Mouse (Mus musculus) MEL (cell line): Measurements from ENCODE around the gene Capn12. TPM values are rescaled to one million over a fixed set of nuclear protein-coding genes. Genes with fewer than 3 reads are reported as not detected.

Source experiments
- DNase-seq: peaks from one replicate; pipeline ENCODE4 v3.0.0; 2011; ENCODE audit warnings: low read depth, low spot score
- H3K27ac ChIP-seq: 2 replicates; pipeline ENCODE4 v1.5.1; 2012; ENCODE audit warnings: low read depth, mild to moderate bottlenecking, control low read depth, low read length, moderate library complexity; ENCODE audit not compliant: control insufficient read depth
- H3K27me3 ChIP-seq, 2 experiments: fragments of 150-350 bp in 1 of 2; sonication (generic) in 1 of 2; 2 replicates each; pipeline ENCODE4 v1.6.1; 2012; ENCODE audit warnings: low read length in 2 of 2, mild to moderate bottlenecking in 2 of 2, improper control_type of control experiment in 1 of 2, moderate library complexity in 1 of 2; ENCODE audit not compliant: insufficient read depth in 2 of 2, control insufficient read depth in 1 of 2
- H3K36me3 ChIP-seq, 2 experiments: 2 replicates each; pipeline ENCODE4 v1.6.1; 2012 to 2014; ENCODE audit warnings: low read length in 2 of 2, improper control_type of control experiment in 1 of 2, inconsistent platforms in 1 of 2, mild to moderate bottlenecking in 1 of 2; ENCODE audit not compliant: insufficient read depth in 2 of 2, control insufficient read depth in 1 of 2
- H3K4me1 ChIP-seq, 2 experiments: fragments of 150-350 bp in 1 of 2; sonication (generic) in 1 of 2; 2 replicates each; pipeline ENCODE4 v1.6.1; 2012; ENCODE audit warnings: low read length in 2 of 2, improper control_type of control experiment in 1 of 2, mild to moderate bottlenecking in 1 of 2; ENCODE audit not compliant: insufficient read depth in 2 of 2, control insufficient read depth in 1 of 2
- H3K4me3 ChIP-seq, 2 experiments: fragments of 150-350 bp in 1 of 2; sonication (generic) in 1 of 2; 2 replicates each; pipeline ENCODE4 v1.5.1; 2012; ENCODE audit warnings: low read depth in 2 of 2, low read length in 2 of 2, mild to moderate bottlenecking in 2 of 2, moderate library complexity in 2 of 2, control low read depth in 1 of 2, improper control_type of control experiment in 1 of 2; ENCODE audit not compliant: control insufficient read depth in 1 of 2, insufficient read depth in 1 of 2
- H3K79me2 ChIP-seq: 2 replicates; pipeline ENCODE4 v1.6.1; 2012; ENCODE audit warnings: mild to moderate bottlenecking, low read length, moderate library complexity; ENCODE audit not compliant: control insufficient read depth, poor library complexity, insufficient read depth
- H3K9ac ChIP-seq: 2 replicates; pipeline ENCODE4 v1.6.1; 2012; ENCODE audit warnings: low read depth, mild to moderate bottlenecking, control low read depth, low read length, moderate library complexity; ENCODE audit not compliant: control insufficient read depth, poor library complexity, severe bottlenecking
- H3K9me3 ChIP-seq: fragments of 150-350 bp; sonication (generic); replicated peaks from 2 replicates; pipeline ENCODE4 v1.6.1; 2012; ENCODE audit warnings: mild to moderate bottlenecking, low read length, improper control_type of control experiment, moderate library complexity; ENCODE audit not compliant: insufficient read depth
- BHLHE40 ChIP-seq: IDR thresholded peaks from 2 replicates; pipeline ENCODE4 v1.6.1; 2012; ENCODE audit warnings: low read depth, mild to moderate bottlenecking, inconsistent platforms, low read length, improper control_type of control experiment, borderline replicate concordance
- CHD1 ChIP-seq: IDR thresholded peaks from 2 replicates; pipeline ENCODE4 v1.6.1; 2012; ENCODE audit warnings: low read depth, mild to moderate bottlenecking, inconsistent platforms, low read length, improper control_type of control experiment
- CHD2 ChIP-seq: IDR thresholded peaks from 2 replicates; pipeline ENCODE4 v1.6.1; 2011; ENCODE audit warnings: low read length, improper control_type of control experiment
- E2F4 ChIP-seq: IDR thresholded peaks from 2 replicates; pipeline ENCODE4 v1.6.1; 2011; ENCODE audit warnings: low read depth, low read length, improper control_type of control experiment, borderline replicate concordance
- EP300 ChIP-seq, 2 experiments: IDR thresholded peaks; 2 replicates each; pipeline ENCODE4 v1.6.1; 2011; ENCODE audit warnings: improper control_type of control experiment in 2 of 2, low read length in 2 of 2, low read depth in 1 of 2, mild to moderate bottlenecking in 1 of 2
- GATA1 ChIP-seq: IDR thresholded peaks from 2 replicates; pipeline ENCODE4 v1.6.1; 2011; ENCODE audit warnings: low read depth, low read length, improper control_type of control experiment
- HCFC1 ChIP-seq: IDR thresholded peaks from 2 replicates; pipeline ENCODE4 v1.6.1; 2012; ENCODE audit warnings: low read depth, mild to moderate bottlenecking, inconsistent platforms, low read length, improper control_type of control experiment, moderate library complexity
- MAZ ChIP-seq: IDR thresholded peaks from 2 replicates; pipeline ENCODE4 v1.6.1; 2012; ENCODE audit warnings: low read depth, mild to moderate bottlenecking, inconsistent platforms, low read length, improper control_type of control experiment
- MEF2A ChIP-seq: IDR thresholded peaks from 2 replicates; pipeline ENCODE4 v1.6.1; 2014; ENCODE audit warnings: low read depth, mild to moderate bottlenecking, inconsistent platforms, low read length, improper control_type of control experiment; ENCODE audit not compliant: poor library complexity, insufficient replicate concordance, severe bottlenecking; ENCODE audit errors: extremely low read depth
- MXI1 ChIP-seq: IDR thresholded peaks from 2 replicates; pipeline ENCODE4 v1.6.1; 2011; ENCODE audit warnings: mild to moderate bottlenecking, low read depth, low read length, improper control_type of control experiment
- MYB ChIP-seq: IDR thresholded peaks from 2 replicates; pipeline ENCODE4 v1.6.1; 2011; ENCODE audit warnings: mild to moderate bottlenecking, low read depth, low read length, improper control_type of control experiment
- NELFE ChIP-seq: IDR thresholded peaks from 2 replicates; pipeline ENCODE4 v1.6.1; 2011; ENCODE audit warnings: low read depth, low read length, improper control_type of control experiment
- NRF1 ChIP-seq: IDR thresholded peaks from 2 replicates; pipeline ENCODE4 v1.6.1; 2014; ENCODE audit warnings: low read depth, mild to moderate bottlenecking, inconsistent platforms, low read length, improper control_type of control experiment, moderate library complexity; ENCODE audit not compliant: poor library complexity, insufficient read depth, severe bottlenecking
- POLR2A ChIP-seq, 2 experiments: IDR thresholded peaks; 2 replicates each; pipeline ENCODE4 v1.6.1; 2011 to 2012; ENCODE audit warnings: low read length in 2 of 2, mild to moderate bottlenecking in 2 of 2, control low read depth in 1 of 2, improper control_type of control experiment in 1 of 2, low read depth in 1 of 2, moderate library complexity in 1 of 2; ENCODE audit not compliant: control insufficient read depth in 1 of 2, insufficient read depth in 1 of 2, poor library complexity in 1 of 2
- POLR2AphosphoS5 ChIP-seq: IDR thresholded peaks from 2 replicates; pipeline ENCODE4 v1.6.1; 2012; ENCODE audit warnings: low read depth, borderline replicate concordance, mild to moderate bottlenecking, inconsistent platforms, low read length, moderate library complexity, mixed read lengths
- RAD21 ChIP-seq: IDR thresholded peaks from 2 replicates; pipeline ENCODE4 v1.6.1; 2011; ENCODE audit warnings: mild to moderate bottlenecking, low read depth, low read length, improper control_type of control experiment
- SIN3A ChIP-seq: IDR thresholded peaks from 2 replicates; pipeline ENCODE4 v1.6.1; 2012; ENCODE audit warnings: low read length, improper control_type of control experiment, inconsistent platforms
- TAL1 ChIP-seq: IDR thresholded peaks from 2 replicates; pipeline ENCODE4 v1.6.1; 2012; ENCODE audit warnings: mild to moderate bottlenecking, inconsistent platforms, low read length, moderate library complexity, mixed read lengths
- TCF12 ChIP-seq: IDR thresholded peaks from 2 replicates; pipeline ENCODE4 v1.6.1; 2014; ENCODE audit warnings: low read depth, mild to moderate bottlenecking, inconsistent platforms, low read length, improper control_type of control experiment, moderate library complexity
- UBTF ChIP-seq: IDR thresholded peaks from 2 replicates; pipeline ENCODE4 v1.6.1; 2012; ENCODE audit warnings: low read depth, mild to moderate bottlenecking, inconsistent platforms, low read length, improper control_type of control experiment, moderate library complexity, borderline replicate concordance; ENCODE audit not compliant: insufficient read depth
- USF1 ChIP-seq: IDR thresholded peaks from 2 replicates; pipeline ENCODE4 v1.6.1; 2014; ENCODE audit warnings: low read depth, mild to moderate bottlenecking, inconsistent platforms, low read length, improper control_type of control experiment, moderate library complexity
- ZC3H11A ChIP-seq: IDR thresholded peaks from 2 replicates; pipeline ENCODE4 v1.6.1; 2012; ENCODE audit warnings: low read depth, mild to moderate bottlenecking, inconsistent platforms, low read length, improper control_type of control experiment
- ZMIZ1 ChIP-seq: IDR thresholded peaks from 2 replicates; pipeline ENCODE4 v1.6.1; 2012; ENCODE audit warnings: low read depth, mild to moderate bottlenecking, inconsistent platforms, low read length, improper control_type of control experiment, moderate library complexity
- ZNF384 ChIP-seq: IDR thresholded peaks from 2 replicates; pipeline ENCODE4 v1.6.1; 2012; ENCODE audit warnings: low read depth, mild to moderate bottlenecking, inconsistent platforms, low read length, improper control_type of control experiment
- polyA plus RNA-seq, 2 experiments: library from polyadenylated mRNA; stranded (reverse) in 1 of 2; unstranded in 1 of 2; fragments of >175 nt in 1 of 2; fragments of >200 nt in 1 of 2; gene quantifications; 2 replicates each; pipeline versions ENCODE4 v1.2.1 to v1.2.4; 2012; ENCODE audit warnings: low replicate concordance in 2 of 2, low read depth in 1 of 2; ENCODE audit not compliant: insufficient read length in 2 of 2, insufficient read depth in 1 of 2, missing spikeins in 1 of 2
- total RNA-seq: library from RNA; depleted of rRNA; stranded (reverse); fragments of 300-350 nt; gene quantifications from 2 replicates; pipeline ENCODE4 v1.2.3, GENCODE M21; 2012

Capn12 gene
- total and polyA plus RNA-seq, 3 experiments, result 0.19 TPM; not detected in 2

GRCm38 (mm10) chr7:28907195-28907594, 26.0 kb downstream of the Capn12 start (continued):
- TF ChIP-seq POLR2AphosphoS5, result no peak
- TF ChIP-seq NELFE, result no peak
- TF ChIP-seq MXI1, result no peak
- no peak for TF ChIP-seq CHD1

DNA sequence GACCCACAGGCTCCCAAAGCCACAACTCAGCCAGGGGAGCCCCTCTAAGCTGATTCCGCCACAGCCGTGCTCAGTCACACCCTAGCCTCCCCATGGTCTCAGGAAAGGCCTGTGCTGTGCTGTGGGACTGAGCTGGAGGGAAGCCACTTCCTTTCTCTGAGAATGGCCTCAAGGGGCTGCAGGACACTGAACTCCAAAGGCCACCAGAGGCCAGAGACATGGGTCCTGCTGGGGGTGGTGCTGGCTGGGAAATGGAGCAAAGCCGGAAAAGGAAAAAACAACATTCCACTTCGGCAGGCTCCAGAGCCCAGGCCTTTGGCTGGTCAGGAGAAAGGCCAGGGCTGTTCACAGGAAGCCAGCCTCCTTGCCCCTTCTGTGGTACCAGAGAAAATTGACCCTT, 30.4 kb downstream of the Capn12 start:
- H3K4me3 ChIP-seq, result no peak overlapping the region
- peaks cover 0 to 6% of the 10 kb centered on the region in 2 experiments; a peak in 3 of 4 replicates for H3K4me1 ChIP-seq
- DNase-seq, result no peak
- peaks cover 2 to 20% of the 10 kb centered on the region in 2 experiments; a peak in 3 of 4 replicates for H3K36me3 ChIP-seq
- H3K27ac ChIP-seq, result no peak overlapping the region
- H3K27me3 ChIP-seq, result no peaks in the 10 kb centered on the region
- no peaks in the 10 kb centered on the region for H3K79me2 ChIP-seq
- H3K9me3 ChIP-seq, result no peaks in the 10 kb centered on the region
- no peak overlapping the region for H3K9ac ChIP-seq
- TF ChIP-seq ZC3H11A (no peak), BHLHE40 (no peak), NELFE (no peak), SIN3A (no peak), RAD21 (no peak), CHD1 (no peak), E2F4 (no peak), MEF2A (no peak), GATA1 (no peak), UBTF (no peak)

GRCm38 (mm10) chr7:28913171-28913570, 31.9 kb downstream of the Capn12 start:
- Histone ChIP-seq H3K79me2 (no peaks in the 10 kb centered on the region), H3K9ac (no peak overlapping the region), H3K27ac (no peak overlapping the region)
- DNase-seq, result no peak
- no peak for TF ChIP-seq MAZ
- TF ChIP-seq CHD2, result no peak
- TF ChIP-seq ZMIZ1, result no peak
- TF ChIP-seq POLR2AphosphoS5, result no peak
- TF ChIP-seq BHLHE40, result no peak
- no peak for TF ChIP-seq ZNF384
- TF ChIP-seq NRF1, result no peak
- TF ChIP-seq EP300 (IDR thresholded peaks at IDR 0.05; ENCODE audit: low read depth in 1 of 2, low read length in 2 of 2), result no peak
- no peak for TF ChIP-seq POLR2A (IDR thresholded peaks at IDR 0.05; ENCODE audit: control insufficient read depth in 1 of 2, insufficient read depth in 1 of 2, low read depth in 1 of 2, low read length in 2 of 2, poor library complexity in 1 of 2)
- no peak for TF ChIP-seq NELFE
- TF ChIP-seq TCF12, result no peak
- no peak for TF ChIP-seq HCFC1
- TF ChIP-seq SIN3A, result no peak
- TF ChIP-seq MYB, result no peak
- no peak for TF ChIP-seq CHD1
- no peak for TF ChIP-seq USF1
- TF ChIP-seq RAD21, result no peak
- TF ChIP-seq E2F4, result no peak
- TF ChIP-seq TAL1, result no peak
- TF ChIP-seq, all 39 proteins: peak for 0
- Histone ChIP-seq H3K9me3 (no peaks in the 10 kb centered on the region), H3K4me3 (no peak overlapping the region), H3K27me3 (no peaks in the 10 kb centered on the region), H3K36me3 (peaks cover 2 to 19% of the 10 kb centered on the region in 2 experiments; a peak in 3 of 4 replicates), H3K4me1 (peaks cover 0 to 6% of the 10 kb centered on the region in 2 experiments; a peak in 3 of 4 replicates)
